Mouse (Mus musculus): ENCODE data around the gene Fam83g.

GRCm38 (mm10) chr11:61657432-61657831 is 26.5 kb upstream of the Fam83g start:
- no peak for TF ChIP-seq CTCF (IDR thresholded peaks at IDR 0.05; ENCODE audit: extremely low read depth, insufficient read depth, insufficient read length, insufficient replicate concordance)
- no peak for TF ChIP-seq POLR2A (IDR thresholded peaks at IDR 0.05; ENCODE audit: low read depth, low read length)
